ENCODE assay signal across 26 mouse cellular contexts in the genomic region with DNA sequence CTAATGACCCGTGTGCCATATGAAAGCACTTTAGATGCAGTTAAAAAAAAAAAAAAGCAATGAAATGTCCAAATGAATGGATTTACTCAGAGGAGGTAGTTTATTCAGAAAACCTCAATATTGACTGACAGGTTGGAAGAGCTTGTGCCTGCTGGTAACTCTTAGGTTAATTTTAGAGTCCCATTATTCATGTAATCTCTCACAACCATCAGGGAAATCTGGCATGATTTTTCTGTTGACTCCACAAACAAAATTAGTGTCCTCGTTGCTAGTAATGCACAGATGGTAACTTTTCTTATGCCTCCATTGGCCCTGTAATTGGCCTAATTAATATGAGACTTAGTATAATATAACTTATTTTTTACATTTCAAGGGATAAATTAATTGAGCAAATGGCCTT.
"Had no signal": no experiment of that assay in that cellular context is flagged by ENCODE, and none has a peak within 500 bp of the region (broad histone marks: within the 10 kb centered on the region; RNA-seq: fewer than 3 reads in every experiment).

No protein-coding gene starts in this region.

- H3K4me1 ChIP-seq: kidney, embryonic 15.5 days; limb, embryonic 12.5 days; limb, embryonic 15.5 days; midbrain, embryonic 12.5 days; midbrain, embryonic 15.5 days; neural tube, embryonic 12.5 days; neural tube, embryonic 15.5 days had no signal

- H3K36me3 ChIP-seq: kidney, embryonic 15.5 days; limb, embryonic 12.5 days; limb, embryonic 15.5 days; midbrain, embryonic 12.5 days; midbrain, embryonic 15.5 days; neural tube, embryonic 12.5 days; neural tube, embryonic 15.5 days had no signal

- ATAC-seq: liver, postnatal 0 days; lung, postnatal 0 days; midbrain, embryonic 15.5 days had no signal

- H3K9ac ChIP-seq: kidney, embryonic 15.5 days; limb, embryonic 12.5 days; limb, embryonic 15.5 days; liver, embryonic 14.5 days; liver, postnatal 0 days; lung, embryonic 14.5 days; midbrain, embryonic 12.5 days; midbrain, embryonic 15.5 days; neural tube, embryonic 12.5 days; neural tube, embryonic 15.5 days had no signal

- H3K4me3 ChIP-seq: kidney, embryonic 15.5 days; left cerebral cortex, adult 2 months; limb, embryonic 12.5 days; limb, embryonic 15.5 days; midbrain, embryonic 12.5 days; midbrain, embryonic 15.5 days; neural tube, embryonic 12.5 days; neural tube, embryonic 15.5 days had no signal

- H3K9me3 ChIP-seq: kidney, embryonic 15.5 days; limb, embryonic 12.5 days; limb, embryonic 15.5 days; midbrain, embryonic 12.5 days; midbrain, embryonic 15.5 days; neural tube, embryonic 12.5 days; neural tube, embryonic 15.5 days had no signal

- H3K27me3 ChIP-seq: kidney, embryonic 15.5 days; limb, embryonic 12.5 days; limb, embryonic 15.5 days; midbrain, embryonic 12.5 days; midbrain, embryonic 15.5 days; neural tube, embryonic 12.5 days; neural tube, embryonic 15.5 days had no signal

- H3K27ac ChIP-seq: kidney, embryonic 15.5 days; left cerebral cortex, adult 2 months; limb, embryonic 12.5 days; limb, embryonic 15.5 days; liver, embryonic 14.5 days; macrophage; midbrain, embryonic 12.5 days; midbrain, embryonic 15.5 days; neural tube, embryonic 12.5 days; neural tube, embryonic 15.5 days; stomach, postnatal 0 days had no signal

- DNase-seq: kidney, adult 8-10 months; kidney, postnatal 10 days; kidney, postnatal 36 days; layer of hippocampus, postnatal 36 days; left cerebral cortex, postnatal 4 days; liver, postnatal 0 days; lung, embryonic 14.5 days; right cerebral cortex, adult 18-20 months; right cerebral cortex, postnatal 14 days; right cerebral cortex, postnatal 4 days; thymus, adult 2 months; thymus, postnatal 14 days; thymus, postnatal 4 days had no signal

- H3K4me2 ChIP-seq: kidney, embryonic 15.5 days; limb, embryonic 12.5 days; limb, embryonic 15.5 days; liver, embryonic 11.5 days; lung, embryonic 14.5 days; midbrain, embryonic 12.5 days; midbrain, embryonic 15.5 days; neural tube, embryonic 12.5 days; neural tube, embryonic 15.5 days had no signal
